Mouse (Mus musculus): ENCODE measurements around the gene 2310039H08Rik. TPM values are rescaled to one million over a fixed set of nuclear protein-coding genes. Genes with fewer than 3 reads are reported as not detected.
"Not testable (repeated sequence)": the region's sequence is repeated elsewhere in the genome, so short reads cannot be mapped to it uniquely, and the experiment has no call there.

The 2310039H08Rik gene
- polyA plus RNA-seq, 1 experiment, result 65.3 TPM

- Histone ChIP-seq H3K4me3 (replicated peaks; ENCODE audit: extremely low read depth, low read depth, low read length) (peak overlapping the region; percentile 86), H3K4me1 (ENCODE audit: control insufficient read depth, insufficient read depth, low read length) (no peaks in the 10 kb centered on the region)
- TF ChIP-seq POLR2A (IDR thresholded peaks at IDR 0.05; ENCODE audit: borderline replicate concordance, extremely low read depth, low read depth, low read length), result no peak
- TF ChIP-seq CTCF (IDR thresholded peaks at IDR 0.05; ENCODE audit: insufficient read depth, low read length), result no peak
- 17% methylated on average over 16 of the region's 16 CpGs for WGBS
- DNase-seq, result no peak
Observed at GRCm38 (mm10) chr17:46751056-46751793, 21.2 kb upstream of the 2310039H08Rik start.

- Histone ChIP-seq H3K4me1 (ENCODE audit: control insufficient read depth, insufficient read depth, low read length) (no peaks in the 10 kb centered on the region), H3K4me3 (replicated peaks; ENCODE audit: extremely low read depth, low read depth, low read length) (peak within 1 kb of the TSS; percentile 86)
- TF ChIP-seq CTCF (IDR thresholded peaks at IDR 0.05; ENCODE audit: insufficient read depth, low read length) (no peak), POLR2A (IDR thresholded peaks at IDR 0.05; ENCODE audit: borderline replicate concordance, extremely low read depth, low read depth, low read length) (peak; percentile 50; the same call in 1 of the 2 replicates)
- WGBS, result under 1% methylated on average over 58 of the region's 58 CpGs
- DNase-seq, result peak; percentile 93
Observed at GRCm38 (mm10) chr17:46751794-46752556, 20.5 kb upstream of the 2310039H08Rik start, which contains the start of gene Cnpy3. TSS of gene Cnpy3 (minus strand) at chr17:46752214.

GRCm38 (mm10) chr17:46758753-46759152 is 13.7 kb upstream of the 2310039H08Rik start:
- 78% methylated on average over 12 of the region's 12 CpGs for WGBS
- no peak for TF ChIP-seq POLR2A (IDR thresholded peaks at IDR 0.05; ENCODE audit: borderline replicate concordance, extremely low read depth, low read depth, low read length)
- TF ChIP-seq CTCF (IDR thresholded peaks at IDR 0.05; ENCODE audit: insufficient read depth, low read length), result no peak

GRCm38 (mm10) chr17:46763544-46763943 is 8.9 kb upstream of the 2310039H08Rik start, which contains the start of gene Ptcra:
TSS of gene Ptcra (minus strand) at chr17:46763712.
- no peak for DNase-seq
- TF ChIP-seq POLR2A (IDR thresholded peaks at IDR 0.05; ENCODE audit: borderline replicate concordance, extremely low read depth, low read depth, low read length), result no peak
- no peak for TF ChIP-seq CTCF (IDR thresholded peaks at IDR 0.05; ENCODE audit: insufficient read depth, low read length)
- H3K4me3 ChIP-seq (replicated peaks; ENCODE audit: extremely low read depth, low read depth, low read length), result no peak within 1 kb of the TSS
- WGBS, result 56% methylated on average over 2 of the region's 2 CpGs
- no peaks in the 10 kb centered on the region for H3K4me1 ChIP-seq (ENCODE audit: control insufficient read depth, insufficient read depth, low read length)

More at GRCm38 (mm10) chr17:46758753-46759152, 13.7 kb upstream of the 2310039H08Rik start:
- DNase-seq, result no peak
- Histone ChIP-seq H3K4me1 (ENCODE audit: control insufficient read depth, insufficient read depth, low read length) (no peaks in the 10 kb centered on the region), H3K4me3 (replicated peaks; ENCODE audit: extremely low read depth, low read depth, low read length) (no peak overlapping the region)

- H3K4me1 ChIP-seq (ENCODE audit: control insufficient read depth, insufficient read depth, low read length); DNase-seq; H3K4me3 ChIP-seq (replicated peaks; ENCODE audit: extremely low read depth, low read depth, low read length): not testable (repeated sequence)
- 56% methylated on average over 9 of the region's 9 CpGs for WGBS
Observed at GRCm38 (mm10) chr17:46764916-46765315, 7.5 kb upstream of the 2310039H08Rik start.

- no peak overlapping the region for H3K4me3 ChIP-seq (replicated peaks; ENCODE audit: extremely low read depth, low read depth, low read length)
- peak; percentile 50 for DNase-seq
- WGBS, result 36% methylated on average over 8 of the region's 8 CpGs
- H3K4me1 ChIP-seq (ENCODE audit: control insufficient read depth, insufficient read depth, low read length), result no peaks in the 10 kb centered on the region
- TF ChIP-seq CTCF (IDR thresholded peaks at IDR 0.05; ENCODE audit: insufficient read depth, low read length) (no peak), POLR2A (IDR thresholded peaks at IDR 0.05; ENCODE audit: borderline replicate concordance, extremely low read depth, low read depth, low read length) (no peak)
Observed at GRCm38 (mm10) chr17:46767868-46768267, 4.6 kb upstream of the 2310039H08Rik start.

GRCm38 (mm10) chr17:46770546-46770945 is 1.9 kb upstream of the 2310039H08Rik start:
- peaks cover 2% of the 10 kb centered on the region; the same call in 1 of the 2 replicates for H3K4me1 ChIP-seq (ENCODE audit: control insufficient read depth, insufficient read depth, low read length)
- TF ChIP-seq CTCF (IDR thresholded peaks at IDR 0.05; ENCODE audit: insufficient read depth, low read length) (no peak), POLR2A (IDR thresholded peaks at IDR 0.05; ENCODE audit: borderline replicate concordance, extremely low read depth, low read depth, low read length) (no peak)
- 89% methylated on average over 11 of the region's 11 CpGs for WGBS
- DNase-seq, result no peak
- H3K4me3 ChIP-seq (replicated peaks; ENCODE audit: extremely low read depth, low read depth, low read length), result no peak overlapping the region

- Histone ChIP-seq H3K4me1 (ENCODE audit: control insufficient read depth, insufficient read depth, low read length) (peaks cover 2% of the 10 kb centered on the region; the same call in 1 of the 2 replicates), H3K4me3 (replicated peaks; ENCODE audit: extremely low read depth, low read depth, low read length) (no peak overlapping the region)
- no peak for DNase-seq
- 91% methylated on average over 4 of the region's 4 CpGs for WGBS
- no peak for TF ChIP-seq POLR2A (IDR thresholded peaks at IDR 0.05; ENCODE audit: borderline replicate concordance, extremely low read depth, low read depth, low read length)
- TF ChIP-seq CTCF (IDR thresholded peaks at IDR 0.05; ENCODE audit: insufficient read depth, low read length), result no peak
Observed at GRCm38 (mm10) chr17:46771025-46771424, 1.4 kb upstream of the 2310039H08Rik start.

GRCm38 (mm10) chr17:46771616-46772015 is 819 bp upstream of the 2310039H08Rik start:
- 59% methylated on average over 17 of the region's 17 CpGs for WGBS
- DNase-seq, result no peak
- peaks cover 2% of the 10 kb centered on the region; the same call in 1 of the 2 replicates for H3K4me1 ChIP-seq (ENCODE audit: control insufficient read depth, insufficient read depth, low read length)
- no peak overlapping the region for H3K4me3 ChIP-seq (replicated peaks; ENCODE audit: extremely low read depth, low read depth, low read length)
- TF ChIP-seq POLR2A (IDR thresholded peaks at IDR 0.05; ENCODE audit: borderline replicate concordance, extremely low read depth, low read depth, low read length), result no peak
- TF ChIP-seq CTCF (IDR thresholded peaks at IDR 0.05; ENCODE audit: insufficient read depth, low read length), result no peak
